Mouse (Mus musculus) 3134 (cell line): ENCODE results near the gene Foxo1.
A peak's percentile ranks its signal among the peaks of the same experiment; 100 is the strongest.

Source experiments
- DNase-seq: peaks from one replicate; pipeline ENCODE4 v3.0.0-alpha.2; 2011; ENCODE audit warnings: low spot score; ENCODE audit not compliant: insufficient read length; ENCODE audit errors: extremely low read depth

Foxo1 gene

GRCm38 (mm10) chr3:52354203-52354602 lies 86.1 kb downstream of the Foxo1 start:
- DNase-seq, result no peak

DNA sequence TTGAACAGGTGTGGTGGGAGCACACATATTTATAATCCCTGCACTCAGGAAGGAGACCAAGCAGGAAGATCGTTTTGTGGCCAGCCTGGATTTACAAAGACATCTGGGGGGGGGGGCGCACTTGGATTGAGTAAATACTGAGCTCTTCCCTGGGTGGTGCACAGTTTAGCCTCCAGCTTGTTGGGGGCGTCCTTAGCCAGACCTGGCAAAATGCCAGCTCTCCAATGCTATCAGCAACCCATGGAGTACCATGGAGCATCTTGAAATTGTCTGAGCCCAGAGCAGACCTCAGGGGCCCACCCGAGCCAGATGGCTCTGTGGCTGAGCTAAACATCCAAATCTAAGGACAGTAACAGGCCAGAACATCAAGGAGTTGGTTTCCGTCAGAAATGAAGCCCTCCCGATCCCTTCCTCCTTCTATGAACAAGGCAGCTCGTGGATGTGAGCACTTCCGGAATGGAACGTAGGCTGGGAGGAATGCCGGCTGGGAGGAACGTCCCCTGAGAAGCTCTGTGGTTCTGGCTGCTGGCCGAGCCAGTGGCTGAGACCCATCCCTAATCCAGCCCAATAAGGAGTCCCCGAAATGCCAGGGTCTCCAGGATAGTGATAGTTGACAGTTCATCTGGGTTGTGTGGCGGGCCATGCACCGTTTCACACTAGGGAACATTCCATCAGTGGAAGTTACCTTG lies 89.3 kb downstream of the Foxo1 start:
- DNase-seq, result no peak

GRCm38 (mm10) chr3:52364576-52364975 lies 96.4 kb downstream of the Foxo1 start:
- DNase-seq, result no peak

DNA sequence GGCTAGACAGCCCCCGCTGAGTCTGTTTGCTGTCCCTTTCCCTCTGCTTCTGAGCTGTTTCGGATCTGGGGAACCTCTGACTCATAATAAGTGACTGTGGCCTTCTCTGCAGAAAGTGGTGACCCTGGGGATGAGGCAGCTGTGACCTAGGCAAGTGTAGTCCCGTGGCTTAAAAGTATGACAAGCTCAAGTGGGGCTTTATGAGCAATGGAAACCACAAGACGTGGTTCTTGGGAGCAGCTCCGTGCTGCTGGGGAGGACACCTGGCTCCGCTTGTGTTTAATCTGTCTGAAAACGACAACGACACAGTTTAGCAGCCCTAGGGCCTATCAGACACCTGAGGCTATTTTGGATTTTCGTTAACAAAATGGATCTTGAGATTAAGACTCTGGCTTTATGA lies 101.1 kb downstream of the Foxo1 start:
- no peak for DNase-seq

DNA sequence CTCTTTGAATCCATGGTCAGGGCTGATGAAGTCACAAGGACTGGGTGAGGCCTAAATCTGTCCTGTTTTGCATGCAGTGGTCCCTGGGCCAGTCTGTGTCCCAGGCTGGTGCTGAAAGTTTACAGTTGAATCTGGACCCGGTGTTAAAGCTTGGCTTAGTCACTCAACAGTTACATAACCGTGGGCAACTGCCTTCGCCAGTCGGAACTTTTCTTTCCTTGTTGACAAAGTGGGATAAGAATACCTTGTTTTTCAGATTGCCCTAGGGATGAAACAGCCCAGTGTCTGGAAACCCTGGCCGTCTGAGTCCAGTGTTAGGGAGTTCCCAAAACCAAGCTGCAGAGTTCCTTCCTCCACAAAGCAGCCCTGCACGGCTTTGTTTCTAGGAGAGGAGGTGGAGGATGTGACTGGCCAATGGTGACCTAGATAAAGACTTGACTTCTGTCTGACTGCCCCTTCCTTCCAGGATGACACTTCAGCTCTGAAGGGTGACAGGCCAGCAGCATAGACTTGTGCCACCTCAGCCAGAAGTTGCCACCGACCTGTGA lies 101.8 kb downstream of the Foxo1 start:
- no peak for DNase-seq

GRCm38 (mm10) chr3:52376974-52377373 lies 108.8 kb downstream of the Foxo1 start:
- DNase-seq, result no peak

DNA sequence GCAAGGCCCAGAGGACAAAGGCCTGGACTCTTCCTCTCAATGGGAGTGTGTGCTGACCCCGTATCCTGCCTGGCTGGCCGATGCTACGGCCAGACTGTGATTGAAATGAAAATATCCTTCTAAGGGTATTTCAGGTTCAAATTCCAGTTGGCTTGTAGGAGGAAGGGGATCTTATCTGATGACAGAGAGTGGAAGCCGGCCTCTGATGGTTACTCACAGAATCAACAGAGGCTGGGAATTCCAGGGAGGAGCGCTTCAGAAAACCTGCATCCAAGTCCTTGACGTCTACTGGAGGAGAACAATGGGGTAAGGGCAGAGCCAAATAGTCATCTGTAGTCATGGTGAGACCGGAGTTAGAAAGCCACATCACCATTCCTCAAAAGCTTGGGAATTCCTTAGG lies 115.2 kb downstream of the Foxo1 start:
- no peak for DNase-seq

- DNase-seq, result no peak
Measured at GRCm38 (mm10) chr3:52386343-52386742, 118.2 kb downstream of the Foxo1 start.

GRCm38 (mm10) chr3:52390321-52390720 lies 122.2 kb downstream of the Foxo1 start:
- no peak for DNase-seq

GRCm38 (mm10) chr3:52390766-52391665 lies 122.9 kb downstream of the Foxo1 start:
- DNase-seq, result no peak

GRCm38 (mm10) chr3:52391897-52392296 lies 123.8 kb downstream of the Foxo1 start:
- DNase-seq, result no peak

- no peak for DNase-seq
Measured at GRCm38 (mm10) chr3:52392521-52392920, 124.4 kb downstream of the Foxo1 start.

DNA sequence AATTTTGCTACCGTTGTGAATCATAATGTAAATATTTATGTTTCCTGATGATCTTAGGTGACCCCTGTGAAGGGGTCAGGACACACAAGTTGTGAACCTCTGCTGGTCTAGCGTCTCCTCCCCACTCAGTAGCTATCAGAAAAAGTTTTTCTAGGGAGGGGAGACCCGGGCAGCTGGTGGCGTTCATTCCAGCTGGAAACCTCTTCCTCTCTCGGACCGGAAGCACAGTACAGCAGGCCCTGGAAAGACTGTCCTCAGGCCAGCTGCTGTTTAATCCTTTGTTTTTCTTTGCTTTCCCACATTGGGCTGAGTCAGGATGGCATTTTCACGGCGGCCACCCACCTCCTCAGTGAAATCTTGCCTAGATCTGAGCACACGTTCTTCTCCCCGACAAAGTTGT lies 125.0 kb downstream of the Foxo1 start:
- no peak for DNase-seq

GRCm38 (mm10) chr3:52396121-52396731 lies 128.1 kb downstream of the Foxo1 start:
- no peak for DNase-seq

- no peak for DNase-seq
Measured at GRCm38 (mm10) chr3:52396951-52397615, 128.9 kb downstream of the Foxo1 start.

DNA sequence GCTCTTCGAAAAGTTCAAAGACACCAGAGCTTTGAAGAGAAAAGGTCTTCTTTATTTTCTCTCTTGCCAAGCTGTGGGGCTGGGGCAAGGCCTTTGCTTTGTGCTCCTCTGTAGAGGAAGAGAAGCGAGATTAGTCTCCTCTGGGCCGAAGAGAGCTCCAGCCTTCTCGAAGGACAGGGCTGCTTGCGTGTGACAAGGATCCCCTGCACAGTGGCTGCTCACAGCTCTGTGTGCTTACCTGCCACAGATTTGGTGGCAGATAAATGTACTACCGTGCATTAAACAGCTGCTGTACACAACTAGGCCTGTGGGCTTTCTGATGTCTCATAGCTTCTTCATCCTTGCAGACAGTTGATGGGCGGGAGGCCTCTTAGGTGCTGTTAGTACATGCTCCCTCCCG lies 129.8 kb downstream of the Foxo1 start:
- DNase-seq, result no peak

DNA sequence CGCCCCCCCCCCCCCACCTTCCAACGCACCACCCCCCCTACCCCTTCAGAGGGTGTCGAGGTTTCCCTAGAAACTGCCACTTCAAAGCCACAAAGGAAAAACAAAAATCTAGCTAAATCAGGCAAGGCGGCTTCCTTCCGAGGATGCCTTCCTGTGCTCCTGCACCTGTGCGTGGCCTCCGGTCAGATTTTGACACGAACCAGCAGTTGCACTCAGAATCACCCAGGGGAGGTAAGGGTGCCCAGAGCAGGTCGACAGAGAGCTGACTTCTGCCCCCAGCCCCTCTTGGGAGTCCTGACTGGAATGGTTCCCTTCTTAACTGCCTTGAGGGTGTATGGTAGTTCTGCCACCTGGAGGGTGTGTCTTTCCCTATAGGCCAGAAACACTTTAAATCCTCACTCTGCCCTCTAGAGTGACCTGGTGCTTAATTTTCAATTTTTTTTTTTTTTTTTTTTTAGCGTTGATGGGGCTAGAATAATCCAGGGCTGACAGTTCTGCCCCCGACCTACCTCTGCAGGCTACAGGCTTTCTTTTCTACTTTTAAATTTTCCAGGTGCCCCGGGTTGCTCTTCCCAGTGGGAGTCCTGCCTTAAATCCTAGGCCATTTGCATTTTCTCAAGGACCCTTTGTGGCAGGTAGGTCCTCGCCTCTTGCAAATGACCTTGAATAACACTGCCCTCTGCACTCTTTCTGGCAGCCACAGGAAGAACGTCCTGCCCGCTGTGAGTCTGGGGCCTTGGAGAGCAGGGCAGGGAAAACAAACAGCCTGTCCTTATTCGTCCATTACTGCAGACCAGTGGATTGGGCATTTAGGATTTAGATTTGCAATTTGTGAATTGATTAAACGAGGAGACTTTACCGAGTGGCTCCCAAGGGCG lies 132.4 kb downstream of the Foxo1 start:
- DNase-seq, result no peak

- peak; percentile 79 for DNase-seq
Measured at GRCm38 (mm10) chr3:52401162-52401928, 133.2 kb downstream of the Foxo1 start.
